Mouse (Mus musculus) midbrain, postnatal 0 days (tissue): ENCODE measurements at regions not wholly inside any gene's neighbourhood (a gene's known extent, or its start where the extent isn't known, plus 50 kb on each side); places are given as distances from the start of the nearest gene placed in this dataset.
A peak's percentile ranks its signal among the peaks of the same experiment; 100 is the strongest.
"Not testable (repeated sequence)": the region's sequence is repeated elsewhere in the genome, so short reads cannot be mapped to it uniquely, and the experiment has no call there.

ENCODE experiments used
- ATAC-seq: fragments of 200-750 bp; cut with Nextera tagmentation; 2 replicates; pipeline ENCODE4 v1.8.0; 2017; ENCODE audit warnings: moderate number of reproducible peaks, mild to moderate bottlenecking, moderate TSS enrichment, moderate library complexity; ENCODE audit not compliant: low FRiP score
- DNase-seq: peaks from one replicate; pipeline ENCODE4 v3.0.0-alpha.2; 2015; ENCODE audit warnings: low spot score
- H3K27ac ChIP-seq: fragments of 300-500 bp; sonication (generic); 2 replicates; pipeline ENCODE4 v1.5.1; 2014; ENCODE audit warnings: low read depth, mild to moderate bottlenecking, low read length, mixed read lengths
- H3K27me3 ChIP-seq: fragments of 300-500 bp; sonication (generic); 2 replicates; pipeline ENCODE4 v1.6.1; 2014; ENCODE audit warnings: low read length, control low read depth, mixed read lengths; ENCODE audit not compliant: insufficient read depth
- H3K36me3 ChIP-seq: fragments of 300-500 bp; sonication (generic); 2 replicates; pipeline ENCODE4 v1.6.1; 2014; ENCODE audit warnings: low read length, control low read depth, mixed read lengths; ENCODE audit not compliant: insufficient read depth
- H3K4me1 ChIP-seq: fragments of 300-500 bp; sonication (generic); 2 replicates; pipeline ENCODE4 v1.6.1; 2014; ENCODE audit warnings: mild to moderate bottlenecking, control low read depth, antibody characterized with exemption, low read length, mixed read lengths; ENCODE audit not compliant: insufficient read depth
- H3K4me2 ChIP-seq: fragments of 300-500 bp; sonication (generic); 2 replicates; pipeline ENCODE4 v1.6.1; 2014; ENCODE audit warnings: low read depth, mild to moderate bottlenecking, low read length, mixed read lengths; ENCODE audit not compliant: poor library complexity, severe bottlenecking
- H3K4me3 ChIP-seq: fragments of 300-500 bp; sonication (generic); 2 replicates; pipeline ENCODE4 v1.5.1; 2014; ENCODE audit warnings: low read depth, mild to moderate bottlenecking, low read length, moderate library complexity
- H3K9ac ChIP-seq: fragments of 300-500 bp; sonication (generic); replicated peaks from 2 replicates; pipeline ENCODE4 v1.6.1; 2014; ENCODE audit warnings: mild to moderate bottlenecking, low read length, moderate library complexity, mixed read lengths; ENCODE audit not compliant: poor library complexity, severe bottlenecking
- H3K9me3 ChIP-seq: fragments of 300-500 bp; sonication (generic); 2 replicates; pipeline ENCODE4 v1.6.1; 2016; ENCODE audit warnings: low read length, control low read depth
- CTCF ChIP-seq: IDR thresholded peaks from 2 replicates; pipeline ENCODE4 v1.5.1; 2016; ENCODE audit warnings: antibody characterized with exemption, mild to moderate bottlenecking
- WGBS: fragments of 180-500 bp; shearing (Covaris S2); extraction: QIAGEN DNeasy Blood & Tissue Kit; methylation state at CpG from one replicate; pipeline ENCODE4 v1.1.7; 2014; 5-methylcytosine and 5-hydroxymethylcytosine counted together

- H3K9me3 ChIP-seq = no peaks in the 10 kb centered on the region
- H3K4me2 ChIP-seq = no peak overlapping the region
- H3K27ac ChIP-seq = no peak overlapping the region
- no peaks in the 10 kb centered on the region for H3K36me3 ChIP-seq
- no peak overlapping the region for H3K9ac ChIP-seq
- no peaks in the 10 kb centered on the region for H3K4me1 ChIP-seq
- peak; percentile 46 for DNase-seq
- peak; percentile 67 for TF ChIP-seq CTCF
- no peak for ATAC-seq
- H3K27me3 ChIP-seq = no peaks in the 10 kb centered on the region
- no peak overlapping the region for H3K4me3 ChIP-seq
- 51% methylated on average over 18 of the region's 18 CpGs for WGBS
Observed at GRCm38 (mm10) chr17:83973461-83974350, 125.9 kb upstream of the Haao start.

- Histone ChIP-seq H3K36me3 (no peaks in the 10 kb centered on the region), H3K9ac (no peak overlapping the region), H3K27ac (no peak overlapping the region), H3K4me2 (no peak overlapping the region), H3K4me3 (no peak overlapping the region), H3K9me3 (no peaks in the 10 kb centered on the region), H3K4me1 (no peaks in the 10 kb centered on the region), H3K27me3 (no peaks in the 10 kb centered on the region)
- no peak for TF ChIP-seq CTCF
- DNase-seq (no peak), ATAC-seq (no peak)
- WGBS = 91% methylated on average over 5 of the region's 5 CpGs
Observed at GRCm38 (mm10) chr17:83972874-83973273, 125.1 kb upstream of the Haao start.

- H3K9ac ChIP-seq = no peak overlapping the region
- no peaks in the 10 kb centered on the region for H3K9me3 ChIP-seq
- no peak for TF ChIP-seq CTCF
- H3K4me2 ChIP-seq = no peak overlapping the region
- H3K4me3 ChIP-seq = no peak overlapping the region
- no peaks in the 10 kb centered on the region for H3K27me3 ChIP-seq
- WGBS = 79% methylated on average over 4 of the region's 4 CpGs
- ATAC-seq (no peak), DNase-seq (no peak)
- no peak overlapping the region for H3K27ac ChIP-seq
- no peaks in the 10 kb centered on the region for H3K36me3 ChIP-seq
- no peaks in the 10 kb centered on the region for H3K4me1 ChIP-seq
Observed at GRCm38 (mm10) chr17:83972470-83972869, 124.7 kb upstream of the Haao start.

- Histone ChIP-seq H3K4me1 (no peaks in the 10 kb centered on the region), H3K4me2 (no peak overlapping the region), H3K9ac (no peak overlapping the region), H3K27ac (no peak overlapping the region), H3K36me3 (no peaks in the 10 kb centered on the region), H3K4me3 (no peak overlapping the region), H3K9me3 (no peaks in the 10 kb centered on the region), H3K27me3 (no peaks in the 10 kb centered on the region)
- no peak for ATAC-seq
- 20% methylated on average over 5 of the region's 5 CpGs for WGBS
- DNase-seq = peak; percentile 42
- no peak for TF ChIP-seq CTCF
Observed at GRCm38 (mm10) chr17:83972026-83972425, 124.3 kb upstream of the Haao start.

- WGBS = 66% methylated on average over 7 of the region's 7 CpGs
- no peak for TF ChIP-seq CTCF
- H3K9ac ChIP-seq = no peak overlapping the region
- no peaks in the 10 kb centered on the region for H3K27me3 ChIP-seq
- H3K4me3 ChIP-seq = no peak overlapping the region
- no peaks in the 10 kb centered on the region for H3K4me1 ChIP-seq
- DNase-seq (peak; percentile 42), ATAC-seq (no peak)
- no peaks in the 10 kb centered on the region for H3K9me3 ChIP-seq
- no peak overlapping the region for H3K27ac ChIP-seq
- no peaks in the 10 kb centered on the region for H3K36me3 ChIP-seq
- no peak overlapping the region for H3K4me2 ChIP-seq
Observed at GRCm38 (mm10) chr17:83969407-83969826, 121.7 kb upstream of the Haao start.

GRCm38 (mm10) chr17:83968124-83968523 lies 120.4 kb upstream of the Haao start:
- not testable (repeated sequence) for ATAC-seq, H3K4me1 ChIP-seq, H3K9me3 ChIP-seq, H3K9ac ChIP-seq, H3K27ac ChIP-seq, H3K36me3 ChIP-seq, H3K27me3 ChIP-seq, H3K4me2 ChIP-seq, DNase-seq, H3K4me3 ChIP-seq
- 87% methylated on average over 3 of the region's 3 CpGs for WGBS
- peak; percentile 26; the same call in 1 of the 2 replicates for TF ChIP-seq CTCF
